Mouse (Mus musculus): ENCODE results near the gene Npy1r. TPM values are rescaled to one million over a fixed set of nuclear protein-coding genes. Genes with fewer than 3 reads are reported as not detected.

Gene Npy1r
- polyA plus RNA-seq, 2 experiments, result 0.06 TPM; not detected in 1

- no peak for ATAC-seq (ENCODE audit: insufficient read depth)
- TF ChIP-seq EP300 (IDR thresholded peaks at IDR 0.05; ENCODE audit: low read depth) (no peak), CTCF (IDR thresholded peaks at IDR 0.05; ENCODE audit: low read depth) (no peak)
- Histone ChIP-seq H3K4me2 (ENCODE audit: low read depth) (no peak overlapping the region), H3K4me1 (replicated peaks; ENCODE audit: control insufficient read depth in 2 of 2, insufficient read depth in 2 of 2, low read length in 1 of 2) (no peaks in the 10 kb centered on the region), H3K27me3 (ENCODE audit: control insufficient read depth, insufficient read depth, low read length) (peaks cover 7% of the 10 kb centered on the region), H3K9me3 (ENCODE audit: control insufficient read depth, low read length) (no peaks in the 10 kb centered on the region), H3K36me3 (replicated peaks; ENCODE audit: control insufficient read depth, insufficient read depth, low read depth) (no peaks in the 10 kb centered on the region), H3K27ac (no peak overlapping the region), H3K4me3 (ENCODE audit: insufficient read depth in 1 of 2, low read depth in 2 of 2, low read length in 2 of 2) (no peak overlapping the region), H3K9ac (replicated peaks) (no peak overlapping the region)
- DNase-seq (ENCODE audit: low read depth in 3 of 3, low spot score in 3 of 3), result no peak
- 58% methylated on average over 5 of the region's 5 CpGs for WGBS (ENCODE audit: insufficient replicate concordance)
Observed at GRCm38 (mm10) chr8:66690402-66690801, 6.6 kb upstream of the Npy1r start.

- Histone ChIP-seq H3K4me3 (ENCODE audit: insufficient read depth in 1 of 2, low read depth in 2 of 2, low read length in 2 of 2) (no peak overlapping the region), H3K27me3 (ENCODE audit: control insufficient read depth, insufficient read depth, low read length) (peaks cover 8% of the 10 kb centered on the region), H3K36me3 (replicated peaks; ENCODE audit: control insufficient read depth, insufficient read depth, low read depth) (no peaks in the 10 kb centered on the region), H3K27ac (no peak overlapping the region), H3K4me2 (ENCODE audit: low read depth) (no peak overlapping the region), H3K9me3 (ENCODE audit: control insufficient read depth, low read length) (no peaks in the 10 kb centered on the region), H3K4me1 (replicated peaks; ENCODE audit: control insufficient read depth in 2 of 2, insufficient read depth in 2 of 2, low read length in 1 of 2) (no peaks in the 10 kb centered on the region), H3K9ac (replicated peaks) (no peak overlapping the region)
- no peak for ATAC-seq (ENCODE audit: insufficient read depth)
- 11% methylated on average over 7 of the region's 7 CpGs for WGBS (ENCODE audit: insufficient replicate concordance)
- DNase-seq (ENCODE audit: low read depth in 3 of 3, low spot score in 3 of 3), result no peak
- TF ChIP-seq CTCF (IDR thresholded peaks at IDR 0.05; ENCODE audit: low read depth) (no peak), EP300 (IDR thresholded peaks at IDR 0.05; ENCODE audit: low read depth) (no peak)
Observed at GRCm38 (mm10) chr8:66698011-66698410, 1.0 kb downstream of the Npy1r start.

GRCm38 (mm10) chr8:66698782-66699181, 1.8 kb downstream of the Npy1r start:
- no peak for ATAC-seq (ENCODE audit: insufficient read depth)

GRCm38 (mm10) chr8:66714324-66714975, 17.5 kb downstream of the Npy1r start:
- Histone ChIP-seq H3K4me2 (ENCODE audit: low read depth) (no peak overlapping the region), H3K9me3 (ENCODE audit: control insufficient read depth, low read length) (no peaks in the 10 kb centered on the region), H3K4me3 (ENCODE audit: insufficient read depth in 1 of 2, low read depth in 2 of 2, low read length in 2 of 2) (no peak overlapping the region), H3K27me3 (ENCODE audit: control insufficient read depth, insufficient read depth, low read length) (no peaks in the 10 kb centered on the region), H3K36me3 (replicated peaks; ENCODE audit: control insufficient read depth, insufficient read depth, low read depth) (no peaks in the 10 kb centered on the region), H3K27ac (no peak overlapping the region), H3K9ac (replicated peaks) (no peak overlapping the region), H3K4me1 (replicated peaks; ENCODE audit: control insufficient read depth in 2 of 2, insufficient read depth in 2 of 2, low read length in 1 of 2) (no peaks in the 10 kb centered on the region)
- DNase-seq (ENCODE audit: low read depth in 3 of 3, low spot score in 3 of 3) (no peak), ATAC-seq (ENCODE audit: insufficient read depth) (no peak)
- no peak for TF ChIP-seq EP300 (IDR thresholded peaks at IDR 0.05; ENCODE audit: low read depth)
- TF ChIP-seq CTCF (IDR thresholded peaks at IDR 0.05; ENCODE audit: low read depth), result no peak
- 72% methylated on average over 7 of the region's 7 CpGs for WGBS (ENCODE audit: insufficient replicate concordance)

More at GRCm38 (mm10) chr8:66698782-66699181, 1.8 kb downstream of the Npy1r start:
- Histone ChIP-seq H3K27me3 (ENCODE audit: control insufficient read depth, insufficient read depth, low read length) (peaks cover 8% of the 10 kb centered on the region), H3K4me3 (ENCODE audit: insufficient read depth in 1 of 2, low read depth in 2 of 2, low read length in 2 of 2) (no peak overlapping the region), H3K27ac (no peak overlapping the region), H3K4me2 (ENCODE audit: low read depth) (no peak overlapping the region), H3K4me1 (replicated peaks; ENCODE audit: control insufficient read depth in 2 of 2, insufficient read depth in 2 of 2, low read length in 1 of 2) (no peaks in the 10 kb centered on the region), H3K36me3 (replicated peaks; ENCODE audit: control insufficient read depth, insufficient read depth, low read depth) (no peaks in the 10 kb centered on the region), H3K9ac (replicated peaks) (no peak overlapping the region), H3K9me3 (ENCODE audit: control insufficient read depth, low read length) (no peaks in the 10 kb centered on the region)
- 45% methylated on average over 7 of the region's 7 CpGs for WGBS (ENCODE audit: insufficient replicate concordance)
- TF ChIP-seq CTCF (IDR thresholded peaks at IDR 0.05; ENCODE audit: low read depth) (no peak), EP300 (IDR thresholded peaks at IDR 0.05; ENCODE audit: low read depth) (no peak)
- DNase-seq (ENCODE audit: low read depth in 3 of 3, low spot score in 3 of 3), result no peak

GRCm38 (mm10) chr8:66722835-66723234, 25.8 kb downstream of the Npy1r start:
- Histone ChIP-seq H3K27ac (no peak overlapping the region), H3K27me3 (ENCODE audit: control insufficient read depth, insufficient read depth, low read length) (no peaks in the 10 kb centered on the region), H3K9me3 (ENCODE audit: control insufficient read depth, low read length) (no peaks in the 10 kb centered on the region), H3K4me3 (ENCODE audit: insufficient read depth in 1 of 2, low read depth in 2 of 2, low read length in 2 of 2) (no peak overlapping the region), H3K4me1 (replicated peaks; ENCODE audit: control insufficient read depth in 2 of 2, insufficient read depth in 2 of 2, low read length in 1 of 2) (no peaks in the 10 kb centered on the region), H3K4me2 (ENCODE audit: low read depth) (no peak overlapping the region), H3K9ac (replicated peaks) (no peak overlapping the region), H3K36me3 (replicated peaks; ENCODE audit: control insufficient read depth, insufficient read depth, low read depth) (no peaks in the 10 kb centered on the region)
- WGBS (ENCODE audit: insufficient replicate concordance), result 50% methylated on average over 2 of the region's 2 CpGs
- ATAC-seq (ENCODE audit: insufficient read depth), result no peak
- no peak for DNase-seq (ENCODE audit: low read depth in 3 of 3, low spot score in 3 of 3)
- no peak for TF ChIP-seq CTCF (IDR thresholded peaks at IDR 0.05; ENCODE audit: low read depth)
- TF ChIP-seq EP300 (IDR thresholded peaks at IDR 0.05; ENCODE audit: low read depth), result no peak

Data from liver, embryonic 14.5 days (tissue).